Mouse (Mus musculus): Measurements from ENCODE around the gene Rac1. TPM values are rescaled to one million over a fixed set of nuclear protein-coding genes. Genes with fewer than 3 reads are reported as not detected.

Gene Rac1
- polyA plus RNA-seq, 1 experiment from 2014 or later = 135 TPM

DNA sequence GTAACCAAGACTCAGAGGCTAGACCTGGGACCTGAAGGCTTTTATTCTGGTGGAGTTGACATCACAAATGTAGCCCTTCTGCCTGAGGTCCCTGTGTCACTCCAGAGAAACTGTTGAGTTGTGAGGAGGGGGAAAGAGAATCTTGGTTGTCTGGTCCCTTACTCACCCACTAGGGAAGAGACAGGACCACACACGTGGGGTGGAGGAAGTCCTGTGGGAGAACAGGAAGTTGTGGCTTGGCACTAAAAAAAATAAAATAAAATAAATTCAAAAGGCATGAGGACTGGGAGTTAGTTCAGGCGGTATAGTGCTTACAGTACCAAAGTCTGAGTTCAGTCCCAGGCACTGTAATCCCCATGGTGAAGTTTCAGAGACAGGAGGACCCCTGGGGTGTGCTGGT lies 9.2 kb upstream of the Rac1 start:
- ATAC-seq (ENCODE audit: low read depth) = no peak
- 15% methylated on average over 2 of the region's 2 CpGs for WGBS (ENCODE audit: insufficient replicate concordance)
- H3K4me3 ChIP-seq (ENCODE audit: low read depth, low read length) = no peak overlapping the region
- no peaks in the 10 kb centered on the region for H3K36me3 ChIP-seq (ENCODE audit: control insufficient read depth, insufficient read depth)
- no peaks in the 10 kb centered on the region for H3K9me3 ChIP-seq (replicated peaks; ENCODE audit: control insufficient read depth, low read length)
- no peak overlapping the region for H3K4me2 ChIP-seq (ENCODE audit: low read depth, low read length)
- H3K9ac ChIP-seq (ENCODE audit: low read depth, low read length) = no peak overlapping the region
- no peaks in the 10 kb centered on the region for H3K27me3 ChIP-seq (ENCODE audit: control insufficient read depth, insufficient read depth, low read depth, low read length)
- no peak overlapping the region for H3K27ac ChIP-seq (ENCODE audit: low read length)
- H3K4me1 ChIP-seq (ENCODE audit: control insufficient read depth, low read depth, low read length) = no peaks in the 10 kb centered on the region

DNA sequence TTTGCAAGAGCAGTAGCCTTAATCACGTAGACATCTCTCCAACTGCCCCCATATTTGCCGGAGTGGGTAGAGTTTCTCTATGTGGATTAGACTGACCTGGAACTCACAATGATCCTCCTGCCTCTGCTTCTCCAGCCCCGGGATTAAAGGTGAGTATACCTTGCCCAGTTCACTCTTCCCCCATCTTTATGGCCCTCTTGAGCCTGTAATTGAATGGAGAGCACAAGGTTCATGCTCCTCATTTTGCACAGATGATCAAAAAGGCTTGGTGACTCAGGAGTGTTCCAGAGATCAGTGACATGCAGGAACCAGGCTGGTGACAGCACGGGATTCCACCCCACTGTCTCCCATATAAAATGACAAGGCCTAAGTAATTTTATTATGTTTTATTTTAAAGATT lies 7.1 kb upstream of the Rac1 start:
- no peak overlapping the region for H3K9ac ChIP-seq (ENCODE audit: low read depth, low read length)
- H3K4me2 ChIP-seq (ENCODE audit: low read depth, low read length) = no peak overlapping the region
- ATAC-seq (ENCODE audit: low read depth) = no peak
- H3K9me3 ChIP-seq (replicated peaks; ENCODE audit: control insufficient read depth, low read length) = no peaks in the 10 kb centered on the region
- no peak overlapping the region for H3K4me3 ChIP-seq (ENCODE audit: low read depth, low read length)
- H3K27me3 ChIP-seq (ENCODE audit: control insufficient read depth, insufficient read depth, low read depth, low read length) = no peaks in the 10 kb centered on the region
- H3K36me3 ChIP-seq (ENCODE audit: control insufficient read depth, insufficient read depth) = no peaks in the 10 kb centered on the region
- WGBS (ENCODE audit: insufficient replicate concordance) = 75% methylated on average over 4 of the region's 4 CpGs
- H3K27ac ChIP-seq (ENCODE audit: low read length) = no peak overlapping the region
- no peaks in the 10 kb centered on the region; the same call in 1 of the 2 replicates for H3K4me1 ChIP-seq (ENCODE audit: control insufficient read depth, low read depth, low read length)

DNA sequence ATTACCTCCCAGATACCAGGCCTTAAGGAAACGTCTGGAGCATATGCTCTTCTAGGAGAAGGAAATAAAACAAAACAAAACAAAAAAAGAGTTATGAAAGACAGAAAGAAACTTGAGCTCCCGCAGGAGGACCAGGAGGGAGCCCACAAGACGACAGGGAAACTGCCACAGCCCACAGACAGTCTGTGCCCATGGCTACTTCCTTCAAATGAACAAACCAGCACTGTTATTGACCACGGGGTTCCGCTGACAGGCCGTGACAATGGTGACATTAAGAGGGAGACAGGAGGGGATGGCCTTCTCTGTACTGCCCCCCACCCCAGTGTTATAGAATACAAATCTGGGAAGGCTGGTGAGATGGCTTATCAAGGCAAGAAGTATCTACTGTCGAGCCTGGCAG lies 2.9 kb upstream of the Rac1 start:
- Histone ChIP-seq H3K27me3 (ENCODE audit: control insufficient read depth, insufficient read depth, low read depth, low read length) (no peaks in the 10 kb centered on the region), H3K4me3 (ENCODE audit: low read depth, low read length) (no peak overlapping the region), H3K9me3 (replicated peaks; ENCODE audit: control insufficient read depth, low read length) (no peaks in the 10 kb centered on the region), H3K4me2 (ENCODE audit: low read depth, low read length) (no peak overlapping the region), H3K9ac (ENCODE audit: low read depth, low read length) (no peak overlapping the region), H3K4me1 (ENCODE audit: control insufficient read depth, low read depth, low read length) (peaks cover 18% of the 10 kb centered on the region), H3K27ac (ENCODE audit: low read length) (no peak overlapping the region), H3K36me3 (ENCODE audit: control insufficient read depth, insufficient read depth) (no peaks in the 10 kb centered on the region)
- 25% methylated on average over 7 of the region's 7 CpGs for WGBS (ENCODE audit: insufficient replicate concordance)
- ATAC-seq (ENCODE audit: low read depth) = no peak

DNA sequence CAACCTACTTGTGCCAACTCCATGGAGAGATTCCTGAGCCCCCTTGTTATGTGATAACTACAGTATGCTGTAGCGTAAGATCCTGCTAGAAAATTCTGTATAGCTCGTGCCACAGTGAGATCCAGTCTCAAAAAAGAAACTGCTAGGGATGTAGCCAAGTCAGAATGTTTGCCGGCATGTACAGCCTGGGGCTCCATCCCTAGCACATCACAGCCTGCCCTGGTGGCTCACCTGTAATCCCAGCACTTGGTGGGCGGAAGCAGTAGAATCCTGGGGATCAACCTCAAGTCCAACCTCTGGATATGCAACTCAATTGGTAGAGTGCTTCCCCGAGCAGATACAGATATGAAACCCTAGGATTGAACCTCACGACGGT lies 460 bp upstream of the Rac1 start:
- no peak for ATAC-seq (ENCODE audit: low read depth)
- Histone ChIP-seq H3K27me3 (ENCODE audit: control insufficient read depth, insufficient read depth, low read depth, low read length) (no peaks in the 10 kb centered on the region), H3K4me3 (ENCODE audit: low read depth, low read length) (peak overlapping the region; percentile 87), H3K27ac (ENCODE audit: low read length) (peak overlapping the region; percentile 99), H3K9ac (ENCODE audit: low read depth, low read length) (peak overlapping the region; percentile 96), H3K9me3 (replicated peaks; ENCODE audit: control insufficient read depth, low read length) (no peaks in the 10 kb centered on the region), H3K36me3 (ENCODE audit: control insufficient read depth, insufficient read depth) (0 out of 2 replicates have a peak, but pooled peaks cover 3% of the 10 kb centered on the region), H3K4me1 (ENCODE audit: control insufficient read depth, low read depth, low read length) (peaks cover 38% of the 10 kb centered on the region), H3K4me2 (ENCODE audit: low read depth, low read length) (peak overlapping the region; percentile 98)
- WGBS (ENCODE audit: insufficient replicate concordance) = 11% methylated on average over 7 of the region's 7 CpGs

DNA sequence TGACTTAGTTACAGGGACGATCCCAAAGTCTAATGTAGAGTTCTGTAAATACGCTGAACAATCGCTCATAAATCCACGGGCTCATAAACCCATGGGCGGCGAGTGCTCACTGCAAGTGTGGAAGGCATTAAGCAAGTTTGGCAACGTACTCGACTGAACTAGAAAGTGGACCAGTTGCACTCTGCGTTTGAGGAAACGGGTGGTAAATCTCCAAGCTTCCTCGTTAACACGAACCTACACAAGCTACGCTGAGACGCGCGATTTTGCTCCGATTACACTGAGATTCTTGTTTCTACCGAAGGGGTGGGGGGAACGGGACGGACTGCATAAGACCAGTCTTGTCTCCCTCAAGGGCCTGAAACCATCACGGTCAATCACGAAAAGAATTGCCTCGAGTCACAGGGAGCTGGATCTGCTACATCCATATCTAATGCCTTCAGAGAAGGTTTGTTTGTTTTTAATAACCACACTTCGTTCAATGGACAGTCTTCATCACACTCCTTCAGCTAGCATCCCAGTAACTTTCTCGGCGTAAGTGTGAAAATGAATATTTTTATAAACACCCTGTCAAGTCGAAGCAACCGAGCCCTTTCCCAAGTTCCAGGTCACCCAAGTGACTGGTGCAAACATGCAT lies 1.0 kb downstream of the Rac1 start:
- WGBS (ENCODE audit: insufficient replicate concordance) = under 1% methylated on average over 28 of the region's 28 CpGs
- peak overlapping the region; percentile 99 for H3K27ac ChIP-seq (ENCODE audit: low read length)

DNA sequence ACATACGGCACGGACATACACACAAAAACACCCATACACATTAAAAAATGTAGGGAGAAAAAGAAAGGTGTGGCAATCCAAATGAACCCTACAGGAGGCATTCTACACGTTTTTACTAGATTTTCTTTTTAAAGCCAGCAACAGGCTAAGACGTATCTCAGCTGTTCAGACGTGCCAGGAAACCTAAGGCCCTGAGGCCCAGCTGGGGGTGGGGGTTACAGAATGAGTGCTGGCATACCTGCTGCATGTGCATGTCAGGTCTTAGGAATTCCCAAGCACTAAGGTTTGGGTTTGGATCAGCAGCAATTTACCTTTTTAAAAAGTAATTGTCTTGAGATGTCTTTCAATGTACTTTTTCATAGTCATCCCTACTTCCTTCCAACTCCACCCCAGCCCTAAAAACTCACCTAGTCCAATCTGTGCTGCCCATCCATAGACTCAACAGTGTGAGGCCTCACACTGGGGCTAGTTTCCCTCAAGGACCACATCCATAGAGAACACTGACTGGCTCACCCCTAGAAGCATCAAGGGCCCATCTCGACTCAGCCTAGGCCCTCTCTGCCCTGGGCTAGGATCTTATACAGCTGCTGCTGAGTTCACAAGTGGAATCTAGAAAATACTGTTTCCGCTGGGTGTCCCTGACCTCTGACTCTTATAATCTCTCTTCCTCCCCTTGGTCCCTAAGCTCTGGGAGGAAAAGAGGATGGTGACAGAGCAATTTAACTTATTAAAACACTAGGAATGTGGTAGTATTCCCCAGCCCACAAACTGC lies 2.2 kb downstream of the Rac1 start:
- peak overlapping the region; percentile 98 for H3K4me2 ChIP-seq (ENCODE audit: low read depth, low read length)
- peaks cover 53% of the 10 kb centered on the region for H3K4me1 ChIP-seq (ENCODE audit: control insufficient read depth, low read depth, low read length)
- no peaks in the 10 kb centered on the region for H3K27me3 ChIP-seq (ENCODE audit: control insufficient read depth, insufficient read depth, low read depth, low read length)
- H3K9me3 ChIP-seq (replicated peaks; ENCODE audit: control insufficient read depth, low read length) = no peaks in the 10 kb centered on the region
- 0 out of 2 replicates have a peak, but pooled peaks cover 3% of the 10 kb centered on the region for H3K36me3 ChIP-seq (ENCODE audit: control insufficient read depth, insufficient read depth)
- H3K9ac ChIP-seq (ENCODE audit: low read depth, low read length) = peak overlapping the region; percentile 96
- ATAC-seq (ENCODE audit: low read depth) = no peak
- 49% methylated on average over 7 of the region's 7 CpGs for WGBS (ENCODE audit: insufficient replicate concordance)
- H3K27ac ChIP-seq (ENCODE audit: low read length) = 0 out of 2 replicates have a peak overlapping the region, but pooled peaks have one; percentile 16
- H3K4me3 ChIP-seq (ENCODE audit: low read depth, low read length) = peak overlapping the region; percentile 87

More for the DNA sequence above, 1.0 kb downstream of the Rac1 start:
- H3K36me3 ChIP-seq (ENCODE audit: control insufficient read depth, insufficient read depth) = 0 out of 2 replicates have a peak, but pooled peaks cover 3% of the 10 kb centered on the region
- H3K9ac ChIP-seq (ENCODE audit: low read depth, low read length) = peak overlapping the region; percentile 96
- H3K27me3 ChIP-seq (ENCODE audit: control insufficient read depth, insufficient read depth, low read depth, low read length) = no peaks in the 10 kb centered on the region
- no peaks in the 10 kb centered on the region for H3K9me3 ChIP-seq (replicated peaks; ENCODE audit: control insufficient read depth, low read length)
- ATAC-seq (ENCODE audit: low read depth) = no peak
- peak overlapping the region; percentile 87 for H3K4me3 ChIP-seq (ENCODE audit: low read depth, low read length)
- peak overlapping the region; percentile 98 for H3K4me2 ChIP-seq (ENCODE audit: low read depth, low read length)
- H3K4me1 ChIP-seq (ENCODE audit: control insufficient read depth, low read depth, low read length) = peaks cover 48% of the 10 kb centered on the region

DNA sequence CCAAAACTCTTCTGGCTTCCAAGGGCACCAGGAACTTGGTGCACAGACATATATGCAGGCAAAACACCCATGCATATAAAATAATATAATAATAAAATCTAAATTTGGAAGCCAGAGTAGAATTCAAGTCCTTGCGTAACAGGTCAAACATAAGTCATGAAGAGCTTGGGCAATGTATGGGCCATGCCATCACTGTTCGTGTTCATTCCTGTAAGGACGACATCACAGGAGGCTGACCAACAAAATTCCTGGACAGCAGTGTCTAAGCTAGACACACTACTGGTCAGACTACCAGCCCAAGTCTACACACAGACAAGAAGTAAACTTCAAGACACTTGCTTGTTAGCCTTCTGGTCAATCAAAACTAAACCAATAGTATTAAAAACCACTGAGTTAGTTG lies 5.0 kb downstream of the Rac1 start:
- H3K27me3 ChIP-seq (ENCODE audit: control insufficient read depth, insufficient read depth, low read depth, low read length) = no peaks in the 10 kb centered on the region
- 0 out of 2 replicates have a peak overlapping the region, but pooled peaks have one; percentile 24 for H3K27ac ChIP-seq (ENCODE audit: low read length)
- no peaks in the 10 kb centered on the region for H3K9me3 ChIP-seq (replicated peaks; ENCODE audit: control insufficient read depth, low read length)
- H3K36me3 ChIP-seq (ENCODE audit: control insufficient read depth, insufficient read depth) = peaks cover 8% of the 10 kb centered on the region; the same call in 1 of the 2 replicates
- 82% methylated on average over 3 of the region's 3 CpGs for WGBS (ENCODE audit: insufficient replicate concordance)
- no peak overlapping the region for H3K9ac ChIP-seq (ENCODE audit: low read depth, low read length)
- no peak overlapping the region for H3K4me3 ChIP-seq (ENCODE audit: low read depth, low read length)
- H3K4me1 ChIP-seq (ENCODE audit: control insufficient read depth, low read depth, low read length) = peaks cover 66% of the 10 kb centered on the region
- ATAC-seq (ENCODE audit: low read depth) = no peak
- no peak overlapping the region for H3K4me2 ChIP-seq (ENCODE audit: low read depth, low read length)

DNA sequence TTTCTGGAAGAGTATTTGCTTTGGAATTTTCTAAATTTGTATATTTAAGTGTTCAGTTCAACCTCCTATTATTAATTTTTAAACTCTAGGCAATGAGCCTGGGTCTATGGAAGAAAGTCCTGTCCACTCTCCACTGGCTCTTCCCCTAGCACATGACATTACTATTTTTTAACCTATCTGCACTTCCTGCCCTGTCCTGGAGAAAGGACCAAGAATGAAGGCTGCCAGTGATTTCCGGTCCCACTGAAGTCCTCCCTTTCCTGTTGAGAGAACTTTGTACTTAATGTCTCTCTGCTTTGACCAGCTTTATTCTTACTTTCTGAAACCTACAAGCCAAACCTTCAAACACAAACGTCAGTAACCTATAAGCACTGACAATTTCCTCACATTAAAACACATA lies 7.4 kb downstream of the Rac1 start:
- WGBS (ENCODE audit: insufficient replicate concordance) = 27% methylated on average over 2 of the region's 2 CpGs
- Histone ChIP-seq H3K9me3 (replicated peaks; ENCODE audit: control insufficient read depth, low read length) (no peaks in the 10 kb centered on the region), H3K4me2 (ENCODE audit: low read depth, low read length) (no peak overlapping the region), H3K36me3 (ENCODE audit: control insufficient read depth, insufficient read depth) (peaks cover 23% of the 10 kb centered on the region), H3K9ac (ENCODE audit: low read depth, low read length) (peak overlapping the region; percentile 10; the same call in 1 of the 2 replicates), H3K4me3 (ENCODE audit: low read depth, low read length) (no peak overlapping the region), H3K27me3 (ENCODE audit: control insufficient read depth, insufficient read depth, low read depth, low read length) (no peaks in the 10 kb centered on the region), H3K4me1 (ENCODE audit: control insufficient read depth, low read depth, low read length) (peaks cover 53% of the 10 kb centered on the region), H3K27ac (ENCODE audit: low read length) (no peak overlapping the region)
- no peak for ATAC-seq (ENCODE audit: low read depth)

DNA sequence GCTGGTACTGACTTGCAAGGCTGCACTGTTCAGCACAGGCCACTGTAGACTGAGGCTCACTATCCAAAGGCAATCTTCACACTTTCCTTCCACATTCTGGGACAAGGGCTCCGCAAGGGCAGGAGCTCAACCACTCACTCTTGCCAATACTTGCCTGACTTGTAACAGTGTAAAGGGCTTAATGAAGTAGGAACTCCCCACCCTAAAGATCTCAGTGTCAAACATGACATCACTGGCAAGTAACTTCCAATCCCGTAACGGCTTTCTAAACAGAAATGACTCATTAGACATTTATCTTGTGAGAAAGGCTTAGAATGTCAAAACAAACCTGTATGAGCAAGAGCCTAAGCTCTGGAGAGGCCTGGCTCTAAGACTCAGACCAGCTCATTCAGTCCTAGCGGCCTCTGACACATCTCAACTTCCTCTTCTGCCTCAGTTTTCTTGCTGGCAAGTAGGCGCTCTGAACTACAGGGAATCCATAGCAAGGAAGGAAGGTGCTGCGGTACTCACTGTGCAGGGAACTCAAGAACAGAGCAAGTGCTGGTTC lies 9.7 kb downstream of the Rac1 start:
- no peak for ATAC-seq (ENCODE audit: low read depth)
- no peaks in the 10 kb centered on the region for H3K27me3 ChIP-seq (ENCODE audit: control insufficient read depth, insufficient read depth, low read depth, low read length)
- no peak overlapping the region for H3K4me3 ChIP-seq (ENCODE audit: low read depth, low read length)
- peaks cover 39% of the 10 kb centered on the region for H3K4me1 ChIP-seq (ENCODE audit: control insufficient read depth, low read depth, low read length)
- no peak overlapping the region for H3K4me2 ChIP-seq (ENCODE audit: low read depth, low read length)
- no peak overlapping the region; the same call in 1 of the 2 replicates for H3K27ac ChIP-seq (ENCODE audit: low read length)
- 44% methylated on average over 6 of the region's 6 CpGs for WGBS (ENCODE audit: insufficient replicate concordance)
- no peak overlapping the region; the same call in 1 of the 2 replicates for H3K9ac ChIP-seq (ENCODE audit: low read depth, low read length)
- H3K9me3 ChIP-seq (replicated peaks; ENCODE audit: control insufficient read depth, low read length) = no peaks in the 10 kb centered on the region
- peaks cover 39% of the 10 kb centered on the region for H3K36me3 ChIP-seq (ENCODE audit: control insufficient read depth, insufficient read depth)
